Mouse (Mus musculus) CH12F3 (cell line): ENCODE data around the gene Zfp366.

Experiments
- in situ Hi-C: fragments of 300-500 bp; cut with MboI; formaldehyde crosslinking; loops from 2 replicates; pipeline ENCODE4 v1.14.3; 2020; ENCODE audit warnings: low sequenced_read_pairs

The Zfp366 gene

GRCm38 (mm10) chr13:99294176-99294575, 109.6 kb downstream of the Zfp366 start:
- in situ Hi-C loops, result no loop called here

GRCm38 (mm10) chr13:99299921-99300320, 115.3 kb downstream of the Zfp366 start:
- in situ Hi-C loops, result loop anchor here (25.0 kb wide), 1 partner anchor 438 kb away; no protein-coding TSS in a partner anchor
